Mouse (Mus musculus) hindbrain, embryonic 12.5 days (tissue): ENCODE data around the gene Prdm12. TPM values are rescaled to one million over a fixed set of nuclear protein-coding genes. Genes with fewer than 3 reads are reported as not detected.
A peak's percentile ranks its signal among the peaks of the same experiment; 100 is the strongest.

ENCODE experiments used
- ATAC-seq: fragments of 200-750 bp; cut with Nextera tagmentation; 2 replicates; pipeline ENCODE4 v1.8.0; 2017; ENCODE audit warnings: moderate TSS enrichment; ENCODE audit not compliant: low FRiP score
- H3K27ac ChIP-seq: fragments of 300-500 bp; sonication (generic); 2 replicates; pipeline ENCODE4 v1.5.1; 2016; ENCODE audit warnings: mild to moderate bottlenecking
- H3K27me3 ChIP-seq: fragments of 300-500 bp; sonication (generic); 2 replicates; pipeline ENCODE4 v1.6.1; 2016; ENCODE audit warnings: mild to moderate bottlenecking
- H3K36me3 ChIP-seq: fragments of 300-500 bp; sonication (generic); 2 replicates; pipeline ENCODE4 v1.6.1; 2016; ENCODE audit warnings: mild to moderate bottlenecking
- H3K4me1 ChIP-seq: fragments of 300-500 bp; sonication (generic); 2 replicates; pipeline ENCODE4 v1.6.1; 2016
- H3K4me2 ChIP-seq: fragments of 300-500 bp; sonication (generic); replicated peaks from 2 replicates; pipeline ENCODE4 v1.6.1; 2016; ENCODE audit warnings: mild to moderate bottlenecking
- H3K4me3 ChIP-seq: fragments of 300-500 bp; sonication (generic); 2 replicates; pipeline ENCODE4 v1.5.1; 2016; ENCODE audit warnings: mild to moderate bottlenecking
- H3K9ac ChIP-seq: fragments of 300-500 bp; sonication (generic); 2 replicates; pipeline ENCODE4 v1.6.1; 2016; ENCODE audit warnings: mild to moderate bottlenecking, moderate library complexity
- H3K9me3 ChIP-seq: fragments of 300-500 bp; sonication (generic); replicated peaks from 2 replicates; pipeline ENCODE4 v1.6.1; 2016; ENCODE audit warnings: mild to moderate bottlenecking
- WGBS: fragments of 180-500 bp; shearing (Covaris S2); methylation state at CpG from one replicate; pipeline ENCODE4 v1.1.7; 2016; 5-methylcytosine and 5-hydroxymethylcytosine counted together
- microRNA-seq: library from miRNA; unstranded; fragments of <30 nt; microRNA quantifications from one replicate; pipeline ENCODE4, GENCODE M21; 2017
- polyA plus RNA-seq: library from polyadenylated mRNA; unstranded; fragments of >200 nt; fragmentation: Nextera tagmentation; extraction: Ambion mirVana; gene quantifications from 2 replicates; pipeline ENCODE4 v1.2.1, GENCODE M21; 2016

Gene Prdm12
- polyA plus RNA-seq, 1 experiment from 2014 or later = 6.7 TPM

- Histone ChIP-seq H3K9ac (peak within 1 kb of the TSS; percentile 91), H3K4me1 (peaks cover 26% of the 10 kb centered on the region), H3K4me2 (peak within 1 kb of the TSS; percentile 85), H3K36me3 (no peaks in the 10 kb centered on the region), H3K27ac (peak within 1 kb of the TSS; percentile 95), H3K4me3 (peak within 1 kb of the TSS; percentile 86), H3K9me3 (no peaks in the 10 kb centered on the region), H3K27me3 (no peaks in the 10 kb centered on the region)
- ATAC-seq = peak; percentile 100
- WGBS = under 1% methylated on average over 62 of the region's 64 CpGs
Observed at GRCm38 (mm10) chr2:31688074-31688925, 48.5 kb downstream of the Prdm12 start, which contains the start of gene Abl1. Gene Abl1 (plus strand): TSS chr2:31688376.

GRCm38 (mm10) chr2:31689045-31689444, 49.2 kb downstream of the Prdm12 start:
- ATAC-seq = no peak
- H3K4me1 ChIP-seq = peaks cover 26% of the 10 kb centered on the region
- H3K27ac ChIP-seq = peak overlapping the region; percentile 95
- peak overlapping the region; percentile 86 for H3K4me3 ChIP-seq
- WGBS = under 1% methylated on average over 12 of the region's 12 CpGs
- H3K9ac ChIP-seq = peak overlapping the region; percentile 91
- H3K9me3 ChIP-seq = no peaks in the 10 kb centered on the region
- H3K36me3 ChIP-seq = 0 out of 2 replicates have a peak, but pooled peaks cover under 1% of the 10 kb centered on the region
- no peaks in the 10 kb centered on the region for H3K27me3 ChIP-seq
- peak overlapping the region; percentile 85 for H3K4me2 ChIP-seq

GRCm38 (mm10) chr2:31690063-31690462, 50.2 kb downstream of the Prdm12 start:
- no peak overlapping the region for H3K27ac ChIP-seq
- 0 out of 2 replicates have a peak, but pooled peaks cover 3% of the 10 kb centered on the region for H3K36me3 ChIP-seq
- no peaks in the 10 kb centered on the region for H3K27me3 ChIP-seq
- no peak for ATAC-seq
- H3K9me3 ChIP-seq = no peaks in the 10 kb centered on the region
- H3K4me1 ChIP-seq = peaks cover 26% of the 10 kb centered on the region
- H3K4me3 ChIP-seq = peak overlapping the region; percentile 86
- H3K9ac ChIP-seq = peak overlapping the region; percentile 91
- WGBS = 63% methylated on average over 3 of the region's 3 CpGs
- peak overlapping the region; percentile 85 for H3K4me2 ChIP-seq

DNA sequence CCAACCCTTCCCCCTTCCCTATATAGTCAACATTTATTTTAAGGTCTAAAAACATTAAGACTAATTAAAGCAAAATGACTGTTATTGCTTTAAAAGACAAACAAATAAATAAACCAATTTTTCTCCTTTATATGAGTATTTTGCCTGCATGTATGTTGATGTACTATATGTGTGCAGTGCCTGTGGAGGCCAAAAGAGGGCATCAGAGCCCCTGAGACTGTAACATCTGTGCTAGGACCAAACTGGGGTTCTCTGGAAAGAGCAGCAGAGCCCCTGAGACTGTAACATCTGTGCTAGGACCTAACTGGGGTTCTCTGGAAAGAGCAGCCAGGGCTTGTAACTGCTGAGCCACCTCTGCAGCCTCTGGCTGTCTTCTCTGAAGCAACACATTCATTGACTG, 58.4 kb downstream of the Prdm12 start:
- Histone ChIP-seq H3K4me3 (no peak overlapping the region), H3K9ac (no peak overlapping the region), H3K36me3 (peaks cover 18% of the 10 kb centered on the region), H3K27ac (no peak overlapping the region), H3K4me2 (no peak overlapping the region), H3K9me3 (no peaks in the 10 kb centered on the region), H3K27me3 (no peaks in the 10 kb centered on the region), H3K4me1 (no peaks in the 10 kb centered on the region)
- ATAC-seq = no peak

DNA sequence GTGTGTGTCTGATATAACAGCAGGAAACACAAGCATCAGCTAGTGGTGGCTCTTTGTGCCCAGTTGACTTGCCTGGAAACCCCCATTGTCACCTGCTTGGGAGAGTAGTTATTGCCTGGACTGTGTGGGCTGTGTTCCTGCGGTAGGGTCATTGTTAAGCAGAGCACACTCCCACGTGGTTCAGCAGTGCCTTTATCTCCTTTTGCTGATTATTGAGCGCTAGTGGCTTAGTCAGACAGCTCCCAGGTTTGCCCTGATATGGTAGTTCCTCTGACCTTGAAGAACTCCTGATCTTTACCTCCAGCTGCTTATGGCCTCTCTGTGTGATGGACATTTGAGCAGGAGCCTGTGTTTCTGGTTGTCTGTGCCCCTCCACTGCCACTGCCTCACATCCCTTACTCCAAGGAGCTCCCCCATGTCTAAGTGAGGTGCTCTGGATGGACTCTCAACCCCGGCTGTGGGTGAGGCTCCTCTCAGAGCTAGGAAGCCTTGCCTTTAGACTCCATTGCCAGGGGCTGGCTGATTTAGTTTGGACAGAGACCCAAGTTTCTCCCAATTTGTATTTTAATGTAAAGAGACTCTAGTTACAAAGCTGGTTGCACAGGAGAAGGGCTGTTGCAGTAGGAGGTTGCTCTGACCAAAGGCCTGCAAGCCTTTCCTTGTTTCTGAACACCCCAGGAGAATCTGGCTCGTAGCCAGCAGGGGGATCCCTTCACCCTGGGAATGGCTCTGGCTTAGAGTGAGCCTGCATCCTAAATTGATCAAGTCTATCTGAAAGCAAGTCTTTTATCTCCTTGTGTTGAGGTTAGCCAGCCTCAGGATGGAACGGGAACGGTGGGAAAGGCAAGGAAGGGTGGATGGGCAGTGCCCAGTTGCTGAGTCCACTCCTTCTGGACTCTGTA, 61.0 kb downstream of the Prdm12 start:
- H3K4me1 ChIP-seq = no peaks in the 10 kb centered on the region
- ATAC-seq = no peak
- H3K36me3 ChIP-seq = peaks cover 12% of the 10 kb centered on the region
- H3K27me3 ChIP-seq = no peaks in the 10 kb centered on the region
- no peak overlapping the region for H3K9ac ChIP-seq
- 59% methylated on average over 7 of the region's 7 CpGs for WGBS
- no peak overlapping the region for H3K4me2 ChIP-seq
- no peaks in the 10 kb centered on the region for H3K9me3 ChIP-seq
- no peak overlapping the region for H3K4me3 ChIP-seq
- H3K27ac ChIP-seq = no peak overlapping the region

GRCm38 (mm10) chr2:31703226-31703625, 63.4 kb downstream of the Prdm12 start:
- H3K4me2 ChIP-seq = no peak overlapping the region
- no peak for ATAC-seq
- H3K4me1 ChIP-seq = no peaks in the 10 kb centered on the region
- H3K27ac ChIP-seq = no peak overlapping the region
- H3K9ac ChIP-seq = no peak overlapping the region
- no peaks in the 10 kb centered on the region for H3K9me3 ChIP-seq
- H3K27me3 ChIP-seq = no peaks in the 10 kb centered on the region
- H3K4me3 ChIP-seq = no peak overlapping the region
- H3K36me3 ChIP-seq = peaks cover 2% of the 10 kb centered on the region; the same call in 1 of the 2 replicates

Small RNA genes within 50 kb of the gene (microRNA-seq; reads per million reads assigned to microRNA genes)
- gene Mir6998 = 1.6 reads per million

Other genes with a start within 250 kb of the Prdm12 start
- 7.2 and 7.7 TPM in 2 replicates for gene Ass1, start 169.8 kb upstream of the Prdm12 start, polyA plus RNA-seq
- gene Fubp3, start 67.4 kb upstream of the Prdm12 start, polyA plus RNA-seq = 86.0 and 96.8 TPM in 2 replicates
- gene Exosc2, start 30.7 kb downstream of the Prdm12 start, polyA plus RNA-seq = 46.4 and 49.4 TPM in 2 replicates
- gene Abl1, start 48.3 kb downstream of the Prdm12 start, polyA plus RNA-seq = 44.7 and 47.2 TPM in 2 replicates
- 0.10 and 0.18 TPM in 2 replicates for gene Qrfp, start 170.5 kb downstream of the Prdm12 start, polyA plus RNA-seq
- 3.7 and 4.4 TPM in 2 replicates for gene Fibcd1, start 206.0 kb downstream of the Prdm12 start, polyA plus RNA-seq
- gene Lamc3, start 247.3 kb downstream of the Prdm12 start, polyA plus RNA-seq = 7.2 and 7.6 TPM in 2 replicates